Mouse (Mus musculus) naive thymus-derived CD4-positive, alpha-beta T cell, adult 2 months (primary cell): ENCODE measurements at regions not wholly inside any gene's neighbourhood (a gene's known extent, or its start where the extent isn't known, plus 50 kb on each side); places are given as distances from the start of the nearest gene placed in this dataset.

Experiments
- DNase-seq: peaks from one replicate; pipeline ENCODE4 v3.0.0-alpha.2; 2011; ENCODE audit warnings: low read depth

DNA sequence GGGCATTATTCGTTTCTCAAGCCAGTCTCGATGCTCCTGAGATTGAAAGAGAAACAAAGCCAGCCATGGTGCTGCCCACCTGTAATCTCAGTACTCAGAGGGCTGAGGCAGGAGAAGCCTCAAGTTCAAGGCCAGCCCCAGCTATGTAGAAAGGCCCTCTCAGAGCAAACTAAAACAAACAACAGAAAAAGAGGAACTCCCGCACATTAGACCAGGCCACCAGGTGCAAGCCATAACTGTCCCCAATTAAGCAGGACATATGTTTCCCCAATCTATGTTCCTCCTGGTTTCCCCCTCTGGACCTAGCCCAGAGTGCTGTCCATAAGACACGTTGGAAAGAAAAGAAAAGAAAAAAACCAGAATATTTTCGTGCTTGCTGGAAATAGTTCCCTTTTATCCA, 142.5 kb downstream of the Cdc5l start:
- no peak for DNase-seq

DNA sequence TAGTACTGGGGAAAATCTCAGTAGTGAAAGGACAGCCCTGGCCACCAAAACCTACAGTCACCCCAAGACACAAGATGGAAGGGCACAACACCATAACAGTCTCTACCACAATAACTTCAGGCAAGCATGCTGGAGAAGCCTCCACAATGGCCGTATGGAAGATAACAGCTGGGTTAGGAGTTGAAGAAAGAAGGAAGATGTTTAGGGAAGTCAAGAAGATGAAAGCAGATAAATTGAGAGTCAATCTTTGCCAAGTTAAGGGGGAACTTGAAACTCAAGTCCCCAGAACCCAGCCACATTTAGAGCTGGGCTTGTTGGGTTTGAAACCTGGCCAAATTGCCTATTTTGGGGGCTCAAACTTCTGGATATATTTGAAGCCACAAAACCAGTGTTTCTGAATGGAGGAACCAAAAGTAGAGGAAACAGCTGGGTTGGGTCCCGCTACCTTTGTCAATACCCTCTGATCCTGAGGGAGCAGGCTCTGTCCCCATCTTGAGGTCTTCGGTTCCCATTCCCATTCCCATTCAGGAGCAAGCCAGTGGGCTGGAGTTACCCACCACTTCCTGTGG, 147.8 kb downstream of the Cdc5l start:
- DNase-seq = no peak

DNA sequence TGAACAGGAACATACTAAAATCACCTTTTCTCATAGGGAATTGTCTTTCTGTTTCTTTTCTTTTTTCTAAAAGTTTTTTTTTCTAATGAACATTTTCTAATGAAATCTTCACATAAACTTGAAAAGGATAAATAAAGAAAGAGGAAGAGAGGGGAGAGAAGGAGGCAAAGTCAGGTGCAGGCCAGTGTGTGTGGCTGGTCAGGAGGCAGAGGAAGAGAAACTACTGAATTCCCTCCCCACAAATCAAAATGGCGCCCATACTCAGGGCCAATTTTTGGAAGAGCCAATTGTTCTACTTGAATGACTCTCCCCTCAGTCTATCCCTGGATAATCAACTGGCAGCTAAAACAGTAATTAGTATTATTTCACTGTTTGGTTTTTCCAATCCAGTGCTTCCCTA, 152.0 kb downstream of the Cdc5l start:
- DNase-seq = no peak

DNA sequence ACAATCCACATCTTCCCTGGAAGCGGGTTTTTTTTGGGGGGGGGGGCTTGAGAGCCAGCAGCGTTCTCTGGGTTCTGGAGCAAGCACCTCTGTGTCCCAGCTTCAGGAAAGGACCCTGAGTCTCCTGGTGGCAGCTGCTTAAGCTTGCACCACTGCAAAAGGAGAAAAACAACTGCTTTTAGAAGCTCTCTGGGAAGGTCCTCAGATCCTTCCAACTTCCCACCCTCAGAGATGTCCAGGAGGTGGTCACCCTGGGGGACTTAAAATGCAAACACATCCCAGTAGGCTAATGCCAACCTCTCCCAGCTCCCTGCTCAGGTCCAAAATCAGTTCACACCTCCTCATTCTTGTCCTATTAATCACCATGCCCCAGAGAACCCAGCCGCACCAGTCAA, 153.7 kb downstream of the Cdc5l start:
- DNase-seq = no peak

DNA sequence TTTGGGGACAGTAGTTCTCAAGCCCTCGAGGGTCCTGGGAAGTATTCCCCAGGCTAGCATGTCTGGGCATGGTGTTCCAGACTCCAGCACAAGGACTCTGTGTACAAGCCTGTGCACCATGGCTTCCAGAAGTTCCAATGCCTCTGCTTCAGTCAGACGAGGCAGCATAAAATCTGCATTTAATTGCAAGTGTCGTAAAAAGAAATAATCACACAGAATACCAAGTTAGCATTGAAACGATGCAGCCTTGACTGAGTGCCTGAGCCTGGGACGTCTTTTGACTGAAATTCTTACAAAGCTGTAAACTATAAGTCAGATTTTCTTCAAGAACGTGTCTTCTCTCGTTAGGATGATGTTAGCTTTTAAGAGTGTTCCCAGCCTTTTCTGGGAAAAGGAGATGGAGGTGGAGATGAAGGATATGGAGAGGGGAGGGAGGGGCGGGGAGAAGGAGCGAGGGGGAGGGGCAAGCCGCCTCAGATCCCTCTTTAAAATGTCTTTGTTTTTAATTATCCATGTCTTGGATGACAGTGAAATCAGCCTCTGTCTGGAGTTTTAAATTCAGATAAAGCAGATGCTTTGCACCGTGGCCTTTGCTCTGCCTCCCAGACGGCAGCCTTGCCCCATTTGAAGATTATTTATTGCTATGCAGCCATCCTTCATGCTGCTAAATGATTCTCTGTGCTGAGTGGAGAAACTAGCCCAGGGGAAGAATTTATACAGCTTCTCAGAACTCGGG, 154.3 kb downstream of the Cdc5l start:
- no peak for DNase-seq

DNA sequence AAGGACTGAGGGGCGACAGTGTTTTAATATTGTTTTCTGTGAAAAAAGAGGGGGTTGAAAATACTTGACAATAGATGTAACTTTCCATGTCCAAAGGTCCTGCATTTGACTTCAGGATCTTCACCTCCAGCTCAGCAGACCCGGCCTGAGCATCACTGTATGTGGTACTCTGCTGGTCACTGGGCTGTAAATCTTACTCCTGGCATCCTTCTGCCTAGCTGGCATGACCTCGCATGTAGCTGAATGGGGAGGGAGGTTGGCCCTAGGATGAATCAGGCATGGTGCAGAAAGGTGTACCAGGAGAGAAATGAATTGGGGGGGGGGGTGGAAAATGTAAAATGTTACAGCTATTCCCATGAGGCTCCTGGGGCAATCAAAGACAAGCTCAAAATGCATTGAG, 156.0 kb downstream of the Cdc5l start:
- no peak for DNase-seq

DNA sequence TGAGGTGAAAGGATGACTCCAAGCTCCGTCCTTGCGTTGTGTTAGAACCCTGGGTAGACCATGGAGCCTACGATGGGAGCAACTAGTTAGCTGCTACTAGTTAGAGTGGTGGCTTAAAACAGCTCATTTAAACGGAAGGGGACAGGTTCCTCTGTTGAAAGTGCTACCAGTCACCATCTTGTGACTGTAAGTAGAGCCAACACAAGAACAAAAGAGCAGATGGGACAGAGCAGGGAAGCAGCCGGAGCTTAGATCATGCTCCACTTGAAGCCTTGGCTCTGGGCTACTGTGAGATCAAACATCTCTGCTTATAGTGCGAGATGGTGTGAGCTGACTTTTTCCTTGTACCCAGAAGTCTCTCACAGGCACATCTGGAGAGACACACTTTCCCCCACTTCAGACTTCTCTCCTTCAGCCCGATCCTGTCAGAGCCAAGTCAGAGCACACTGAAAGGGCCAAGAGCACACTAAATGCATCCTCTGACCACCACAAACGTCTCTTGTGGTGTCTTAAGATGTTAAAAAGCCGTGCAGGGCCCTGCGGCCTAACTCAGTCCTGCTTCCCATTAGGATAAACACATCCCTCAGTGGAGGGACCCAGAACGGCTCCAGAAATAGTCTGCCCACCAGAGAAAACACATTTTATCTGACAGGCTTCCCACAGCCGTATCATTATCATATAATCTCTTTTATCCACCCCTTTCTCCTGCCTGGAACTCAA, 156.7 kb downstream of the Cdc5l start:
- DNase-seq = no peak

DNA sequence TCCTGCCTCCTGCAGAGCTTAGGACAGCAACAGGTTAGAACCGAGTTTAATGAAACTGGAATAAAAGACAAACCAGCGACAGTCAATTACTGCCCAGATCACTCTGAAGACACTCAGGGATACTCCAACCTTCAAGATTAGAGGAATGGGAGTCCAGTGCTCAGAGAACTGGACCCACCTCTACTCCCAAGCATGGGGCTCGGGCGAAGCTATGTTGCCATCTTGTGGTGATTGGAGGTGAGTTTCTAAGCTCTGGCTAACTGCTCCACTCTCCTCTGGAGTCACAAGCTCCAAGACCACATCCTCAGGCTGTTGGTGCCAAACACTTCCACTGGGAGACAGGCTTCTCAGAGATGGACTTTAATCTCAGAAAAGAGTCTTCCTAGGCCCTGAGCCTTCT, 158.6 kb downstream of the Cdc5l start:
- DNase-seq = no peak

DNA sequence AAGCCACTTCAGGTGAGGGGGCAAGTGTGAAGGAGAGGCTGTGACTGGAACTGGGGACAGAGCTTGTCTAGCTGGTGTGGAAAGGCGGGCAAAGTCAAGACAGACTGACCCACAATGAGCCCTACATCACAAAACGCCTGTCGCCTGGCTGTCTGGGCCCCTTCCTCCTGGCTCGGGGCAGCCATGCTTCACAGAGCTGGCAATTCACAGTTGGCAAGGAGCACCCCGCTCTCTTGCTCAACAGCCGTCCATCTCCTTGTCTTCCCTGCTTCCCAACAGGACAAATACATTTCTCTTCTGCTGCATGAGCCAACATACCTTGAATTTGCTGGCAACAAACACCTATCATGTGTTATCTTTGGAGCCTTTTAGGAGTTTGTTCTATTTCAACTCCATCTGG, 166.8 kb downstream of the Cdc5l start:
- no peak for DNase-seq

DNA sequence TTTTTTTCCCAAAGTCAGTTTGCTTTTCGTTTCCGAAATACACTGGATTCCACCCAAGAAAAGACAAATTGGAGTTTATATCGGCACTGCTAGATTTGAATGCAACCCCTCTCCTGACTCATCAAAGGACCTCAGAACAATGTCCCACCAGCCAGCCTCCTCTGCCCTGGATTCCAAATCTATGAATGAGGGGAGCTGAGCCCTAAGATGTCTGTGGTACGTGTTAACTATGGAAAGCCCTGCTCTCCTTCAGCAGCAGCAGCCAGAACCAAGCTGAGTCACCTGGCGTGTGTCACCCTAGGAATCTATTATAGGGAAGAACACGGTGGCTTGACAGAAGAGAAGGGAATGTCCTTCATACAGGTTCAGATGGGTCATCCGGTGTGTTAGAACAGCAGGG, 167.9 kb downstream of the Cdc5l start:
- no peak for DNase-seq

DNA sequence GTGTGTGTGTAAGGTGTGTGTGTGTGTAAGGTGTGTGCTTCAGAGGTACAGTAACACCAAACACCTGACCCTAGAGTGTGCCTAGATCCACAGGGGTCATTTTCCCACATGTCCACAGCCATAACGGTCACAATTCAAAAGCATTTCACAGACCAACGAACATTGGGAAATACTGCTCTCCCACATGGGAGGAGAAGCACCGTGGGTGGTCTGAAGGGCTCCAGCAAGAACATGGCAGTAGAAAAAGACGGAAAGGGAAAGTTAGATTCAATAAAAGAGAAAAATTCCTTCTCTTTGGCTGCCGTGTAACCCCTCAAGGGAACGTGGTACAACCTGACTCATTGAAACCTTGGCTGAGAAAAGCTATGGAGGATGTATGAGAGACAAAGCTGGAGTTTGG, 169.1 kb downstream of the Cdc5l start:
- DNase-seq = no peak

DNA sequence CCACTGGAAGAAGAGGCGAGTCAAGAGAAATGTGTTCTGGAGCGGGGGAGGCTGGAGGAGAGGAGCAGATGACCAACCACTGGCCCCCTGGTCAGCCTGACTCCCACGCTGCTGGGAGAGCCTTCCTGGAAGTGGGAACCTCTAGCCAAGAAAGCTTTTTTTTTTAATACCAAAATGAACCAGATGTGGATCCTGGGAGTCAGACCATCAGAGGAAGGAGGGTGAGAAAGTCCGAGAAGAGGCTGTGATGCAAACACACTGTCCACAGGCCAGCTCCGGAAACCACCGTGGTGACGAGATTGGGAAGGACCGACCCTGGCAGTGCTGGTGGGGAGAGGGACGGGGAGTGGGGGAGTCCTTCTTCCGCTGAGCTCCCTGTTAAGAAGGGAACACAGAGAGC, 173.1 kb downstream of the Cdc5l start:
- no peak for DNase-seq

DNA sequence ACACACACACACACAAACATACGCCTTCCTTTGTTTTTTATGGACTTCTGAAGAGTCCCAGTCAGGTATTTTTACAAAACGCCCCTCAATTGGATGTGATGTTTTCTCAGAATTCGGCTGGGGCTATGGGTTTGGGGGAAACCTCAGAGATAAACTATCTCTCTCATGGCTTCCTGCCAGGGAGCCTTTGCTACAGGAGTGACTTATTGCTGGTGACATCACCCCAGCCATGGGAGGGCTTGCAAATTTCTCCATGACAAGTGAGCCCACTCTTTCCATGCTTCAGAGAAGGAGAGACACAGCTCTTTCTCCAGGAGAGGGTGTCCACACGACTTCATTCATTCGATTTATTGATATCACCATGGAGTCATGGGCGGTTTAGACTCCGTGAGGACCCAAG, 175.5 kb downstream of the Cdc5l start:
- no peak for DNase-seq

DNA sequence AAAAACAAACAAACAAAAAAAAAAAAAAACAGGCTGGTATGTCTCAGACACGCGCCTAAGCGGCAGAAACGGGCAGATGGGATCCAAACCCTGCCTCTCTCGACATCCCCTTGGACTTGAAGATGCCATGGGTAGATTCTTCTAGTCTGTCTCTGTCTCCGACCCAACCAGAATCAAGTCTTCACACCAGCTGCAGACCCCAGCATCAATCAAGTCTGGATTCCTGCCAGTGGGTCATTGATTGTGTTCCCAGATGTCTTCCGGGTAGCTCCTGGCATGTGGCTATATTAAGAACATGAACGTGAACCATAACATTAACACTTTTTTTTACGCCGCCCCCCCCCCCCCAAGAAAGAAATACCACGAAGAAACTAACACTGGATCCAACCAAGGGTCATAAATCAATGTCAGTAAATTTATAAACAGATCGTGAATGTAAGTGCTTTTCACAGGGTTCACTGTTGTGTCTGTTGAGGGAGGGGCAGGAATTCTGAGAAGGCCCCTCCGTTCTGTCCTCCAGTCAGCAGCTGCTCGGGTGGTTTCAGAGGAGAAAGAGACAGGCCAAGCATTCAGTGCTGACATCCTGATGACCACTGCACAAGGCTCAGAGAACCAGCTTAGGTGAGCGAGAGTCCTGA, 180.8 kb downstream of the Cdc5l start:
- DNase-seq = no peak

DNA sequence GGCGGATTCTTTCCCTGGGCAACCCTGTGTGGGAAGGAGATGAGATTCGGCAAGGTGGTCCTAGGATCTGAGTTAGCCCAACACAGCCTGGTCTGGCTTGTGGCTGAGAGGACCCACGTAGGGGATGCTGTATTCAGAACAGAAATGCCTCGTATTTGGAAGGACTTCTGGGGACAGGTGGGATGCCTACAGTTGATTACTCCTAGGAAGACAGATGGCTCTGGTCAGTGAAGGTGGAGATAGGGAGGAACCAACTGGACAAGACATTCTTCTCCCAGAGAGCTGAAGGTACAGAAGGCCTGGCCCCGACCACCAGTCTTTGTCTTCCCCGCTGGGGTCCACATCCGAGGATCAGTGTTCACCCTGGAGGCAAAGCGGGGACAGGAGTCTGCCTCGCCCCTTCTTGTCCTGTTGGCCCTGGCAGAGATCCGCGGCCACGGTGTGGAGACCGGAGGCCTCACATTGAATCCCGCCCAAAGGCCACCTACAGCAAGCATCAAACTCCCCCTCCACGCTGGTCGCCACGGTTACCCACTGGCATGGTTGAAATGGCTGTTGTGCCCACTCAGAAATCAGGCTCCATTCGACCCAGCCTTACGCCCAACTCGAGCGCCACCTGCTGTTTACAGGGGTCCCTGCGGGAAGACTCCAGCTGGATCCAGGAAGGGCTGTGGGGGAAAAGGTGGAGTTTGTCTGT, 182.4 kb downstream of the Cdc5l start:
- DNase-seq = peak; percentile 56

DNA sequence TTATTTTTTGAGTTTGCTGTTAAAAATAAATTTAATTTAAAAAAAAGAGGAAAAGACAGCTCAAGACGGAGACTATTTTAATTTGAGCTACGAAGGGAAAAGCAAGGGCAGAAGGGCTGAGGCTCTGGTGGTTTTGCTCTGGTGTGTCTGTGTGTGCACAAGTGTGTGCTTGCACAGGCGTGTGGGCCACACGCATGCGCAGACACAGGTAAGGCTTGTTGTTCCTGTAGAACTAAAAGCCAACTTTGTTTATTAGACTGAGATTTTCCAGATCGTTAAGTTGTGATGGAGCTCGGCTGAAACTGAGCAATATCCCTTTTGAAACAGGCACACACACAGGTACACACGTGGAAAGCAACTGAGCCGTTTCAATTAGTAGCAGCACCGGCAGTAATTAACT, 183.1 kb downstream of the Cdc5l start:
- DNase-seq = no peak

DNA sequence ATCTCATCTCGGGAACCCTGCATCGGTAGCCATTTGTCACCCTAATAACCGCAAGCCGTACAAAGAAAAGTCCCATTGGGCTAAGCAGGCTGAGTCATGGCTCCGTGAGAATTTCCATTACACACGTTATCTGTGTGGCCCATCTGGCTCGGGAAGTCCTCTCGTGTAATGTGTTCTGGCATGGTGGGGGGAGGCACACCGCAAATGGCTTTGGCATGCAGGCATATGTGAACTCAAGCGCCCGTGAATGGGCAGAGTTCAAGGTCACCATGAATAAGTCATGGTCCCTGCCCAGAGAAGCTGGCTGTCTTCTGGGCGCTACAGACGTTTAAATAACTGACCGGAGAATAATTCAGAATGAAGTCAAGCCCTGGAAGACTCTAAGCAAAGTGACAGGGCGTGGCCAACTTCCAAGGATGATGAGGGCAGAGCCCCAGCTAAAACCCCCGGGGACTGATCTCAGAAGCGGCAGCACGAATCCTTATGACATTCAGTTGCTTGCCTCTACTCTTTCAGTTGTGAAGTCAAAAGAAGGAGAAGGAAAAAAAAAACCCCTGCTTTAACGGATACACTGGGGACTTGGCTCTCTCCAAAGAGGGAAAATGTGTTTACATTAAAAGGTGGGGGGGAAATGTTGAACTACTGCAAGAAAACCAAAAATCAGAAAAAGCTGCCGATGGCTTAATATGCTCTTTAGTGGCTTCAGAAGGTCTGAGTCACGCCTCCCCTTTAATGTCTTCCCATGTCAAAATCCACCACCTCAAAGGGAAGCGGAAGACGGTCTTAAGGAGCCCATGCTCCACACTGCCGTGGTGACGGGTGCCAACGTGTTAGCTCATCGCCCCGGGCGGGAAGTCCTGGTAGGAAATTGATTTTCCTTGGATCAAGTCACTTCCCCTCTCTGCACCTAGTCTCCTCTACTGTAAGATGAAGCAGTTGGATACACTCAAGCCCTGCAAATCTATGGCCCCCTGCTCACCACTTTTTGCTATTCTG, 186.1 kb downstream of the Cdc5l start:
- DNase-seq = no peak

DNA sequence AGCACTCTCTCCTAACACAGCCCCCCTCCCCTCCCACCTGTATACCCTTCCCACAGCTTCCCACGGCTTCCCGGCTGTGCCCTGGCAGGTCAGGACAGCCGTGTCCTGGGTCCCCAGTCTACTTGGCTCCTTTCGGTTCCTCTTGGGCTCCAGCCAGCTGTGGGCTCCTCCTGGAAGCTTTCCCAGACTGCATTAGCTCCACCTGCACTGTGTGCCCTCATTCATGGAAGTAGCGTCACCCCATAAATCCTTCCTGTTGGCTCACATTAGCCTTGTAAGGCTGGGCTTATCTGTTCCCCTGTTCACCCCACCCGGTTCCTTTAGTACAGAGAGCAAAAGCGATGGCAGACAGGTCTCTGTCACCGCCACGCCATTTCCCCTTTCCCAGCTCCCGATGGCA, 188.7 kb downstream of the Cdc5l start:
- DNase-seq = no peak

DNA sequence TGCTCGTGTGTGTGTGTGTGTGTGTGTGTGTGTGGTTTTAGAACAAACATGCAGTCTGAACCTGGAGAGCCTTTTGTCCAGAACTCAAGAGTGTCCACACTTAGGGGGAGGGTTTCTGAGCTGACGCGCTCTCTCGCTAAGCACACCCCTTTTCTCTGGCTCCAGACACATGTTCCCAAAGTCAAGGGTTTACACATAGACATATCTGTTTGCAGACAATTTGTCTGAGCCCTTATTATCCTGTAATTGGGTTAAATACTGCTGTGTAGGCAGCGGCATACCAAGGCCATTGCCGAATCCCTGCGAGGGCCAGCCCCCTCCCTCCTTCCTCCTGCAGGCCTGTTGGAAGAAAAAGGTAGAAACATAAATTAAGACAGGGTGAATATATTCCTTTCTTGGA, 190.4 kb downstream of the Cdc5l start:
- DNase-seq = no peak

DNA sequence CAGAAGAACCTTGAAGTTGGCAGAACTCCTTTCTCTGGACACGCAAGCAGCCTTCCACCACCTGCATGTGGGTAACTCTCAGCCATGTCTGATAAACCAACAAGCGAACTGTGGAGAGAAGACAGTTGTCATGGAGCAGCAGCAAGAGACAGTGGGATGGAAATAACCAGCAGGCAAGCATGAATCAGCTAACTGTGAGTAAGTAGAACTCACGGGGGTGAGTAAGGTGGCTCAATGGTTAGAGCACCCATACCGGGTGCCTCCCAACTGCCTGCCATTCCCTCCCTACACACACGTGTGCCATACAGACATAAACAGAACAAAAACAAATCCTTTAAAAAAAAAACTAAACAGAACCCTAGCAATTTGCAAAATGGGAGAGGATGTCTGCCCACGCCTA, 191.5 kb downstream of the Cdc5l start:
- DNase-seq = no peak

DNA sequence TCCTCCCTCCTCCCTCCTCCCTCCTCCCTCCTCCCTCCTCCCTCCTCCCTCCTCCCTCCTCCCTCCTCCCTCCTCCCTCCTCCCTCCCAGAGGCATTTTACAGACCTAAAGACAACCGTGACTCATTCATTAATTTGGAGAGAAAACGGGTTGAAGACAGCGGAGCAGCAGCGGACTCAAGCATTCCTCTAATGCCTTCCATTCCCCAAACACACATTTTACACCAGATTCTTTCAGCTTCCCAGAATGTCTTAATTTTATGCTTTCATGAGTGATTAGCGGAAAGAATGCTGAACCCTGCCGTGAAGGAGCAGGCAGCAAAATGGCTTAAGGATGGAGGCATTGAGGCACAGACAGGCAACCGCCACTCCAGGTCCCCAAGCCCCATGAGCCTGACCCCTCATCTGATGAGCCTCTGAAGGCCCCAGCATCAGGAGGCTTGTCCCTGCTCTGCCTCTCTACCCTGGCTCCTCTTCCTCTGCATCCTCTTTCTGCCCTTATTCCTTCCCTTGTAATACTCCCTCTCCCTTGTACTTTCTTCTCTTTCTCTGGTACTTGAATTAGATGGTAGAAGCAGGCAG, 192.5 kb downstream of the Cdc5l start:
- DNase-seq = no peak
